Mouse (Mus musculus) embryo, embryonic 11.5 days (tissue): ENCODE data around the gene Kcnd1.
A peak's percentile ranks its signal among the peaks of the same experiment; 100 is the strongest.

Source experiments
- DNase-seq: peaks from one replicate; pipeline ENCODE4 v3.0.0-alpha.2; 2012; ENCODE audit warnings: low read depth, low spot score

Gene Kcnd1

GRCm38 (mm10) chrX:7854578-7854977 lies 32.5 kb downstream of the Kcnd1 start:
- DNase-seq: no peak

- DNase-seq: no peak
These were observed 37.2 kb downstream of the Kcnd1 start for GRCm38 (mm10) chrX:7859191-7859753.

GRCm38 (mm10) chrX:7863181-7863580 lies 41.1 kb downstream of the Kcnd1 start:
- no peak for DNase-seq

GRCm38 (mm10) chrX:7864551-7864950 lies 42.5 kb downstream of the Kcnd1 start:
- DNase-seq: no peak

DNA sequence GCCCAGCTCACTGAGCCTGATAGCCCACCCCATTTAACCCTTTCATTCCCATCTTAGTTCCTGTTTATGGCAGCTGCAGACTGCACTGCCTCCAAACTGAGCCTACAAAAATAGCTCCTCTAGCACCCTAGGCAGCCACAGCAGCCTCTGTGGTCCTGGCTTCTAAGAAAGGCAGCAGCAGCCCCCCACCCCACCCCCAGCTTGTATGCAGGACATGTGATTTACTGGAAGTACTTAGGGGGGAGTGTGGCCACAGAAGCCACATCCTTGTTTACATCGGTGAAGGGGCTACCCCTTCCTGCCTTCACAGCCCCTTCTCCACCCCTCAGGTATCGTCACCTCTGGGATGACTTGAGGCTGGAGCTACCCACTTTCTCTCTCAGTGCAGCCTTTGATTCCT lies 43.3 kb downstream of the Kcnd1 start:
- no peak for DNase-seq

- DNase-seq: no peak
These were observed 43.7 kb downstream of the Kcnd1 start for GRCm38 (mm10) chrX:7865786-7866185.

DNA sequence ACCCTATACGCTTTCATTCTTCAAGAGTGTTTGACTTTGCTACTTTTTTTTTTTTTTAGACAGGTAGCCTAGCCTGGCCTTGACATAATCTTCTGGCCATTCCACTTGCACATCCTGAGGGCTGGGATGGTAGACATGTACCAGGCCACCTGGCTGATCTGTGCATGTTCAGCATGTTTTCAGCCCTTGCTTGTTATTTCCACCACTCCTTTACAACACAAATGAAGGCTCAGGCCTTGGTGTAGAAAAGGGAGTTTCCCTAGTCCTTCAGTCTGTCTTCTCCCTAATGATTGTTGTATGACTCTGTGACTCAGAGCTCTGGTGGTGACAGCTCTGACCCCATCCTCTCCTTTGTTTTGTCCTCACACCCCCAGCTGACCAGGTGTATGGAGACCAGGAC lies 45.1 kb downstream of the Kcnd1 start:
- DNase-seq: no peak

- DNase-seq: no peak
These were observed 46.4 kb downstream of the Kcnd1 start for GRCm38 (mm10) chrX:7868506-7868905.

GRCm38 (mm10) chrX:7869826-7870225 lies 47.7 kb downstream of the Kcnd1 start:
- no peak for DNase-seq

DNA sequence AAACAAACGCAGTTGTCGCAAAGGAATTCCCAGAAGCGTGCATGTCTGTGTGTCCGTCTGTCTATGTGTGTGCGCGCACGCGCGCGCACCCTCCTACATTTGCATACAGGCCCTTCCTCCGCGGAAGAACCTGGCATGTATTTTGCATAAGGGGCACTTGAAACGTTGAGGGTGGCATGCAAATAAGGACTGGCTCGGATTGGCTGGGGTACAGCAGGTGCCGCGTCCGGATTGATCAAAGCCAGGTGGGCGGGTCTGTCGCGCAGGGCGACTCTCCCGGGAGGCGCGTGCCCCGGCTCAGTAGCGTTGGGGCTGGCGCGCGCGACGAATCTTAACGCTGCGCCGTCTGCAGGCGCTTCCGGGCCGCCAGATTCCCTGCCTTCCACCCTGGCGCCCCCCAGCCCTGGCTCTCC lies 55.9 kb downstream of the Kcnd1 start, which contains the start of gene Pim2:
Pim2 (plus strand) TSS at position 256 of the 413 bp plus-strand sequence.
- DNase-seq: peak; percentile 55

- no peak for DNase-seq
These were observed 56.4 kb downstream of the Kcnd1 start for GRCm38 (mm10) chrX:7878495-7878894.

GRCm38 (mm10) chrX:7879819-7880218 lies 57.7 kb downstream of the Kcnd1 start:
- peak; percentile 59 for DNase-seq

- peak; percentile 57 for DNase-seq
These were observed 61.9 kb downstream of the Kcnd1 start, which contains the start of gene Slc35a2 for GRCm38 (mm10) chrX:7883841-7884567. Gene Slc35a2, plus strand, starts transcription at chrX:7884028.
